29 mouse cellular contexts compared by ENCODE assay signal in genomic region chr11:4576090-4576732, GRCm38 (mm10). TPM values are rescaled to one million over a fixed set of nuclear protein-coding genes. Genes with fewer than 3 reads are reported as not detected.
DNase-seq lines count a peak whose midpoint lies in the region; ATAC-seq and TF ChIP-seq lines count a peak whose summit lies in the region.
"Not testable (repeated sequence)": the region's sequence is repeated elsewhere in the genome, so short reads cannot be mapped to it uniquely, and the experiment has no call there.
"Had no signal": no experiment of that assay in that cellular context is flagged by ENCODE, and none has a peak within 500 bp of the region (broad histone marks: within the 10 kb centered on the region; RNA-seq: fewer than 3 reads in every experiment).

No protein-coding gene starts in this region.

- H3K36me3 ChIP-seq in liver, embryonic 12.5 days; liver, embryonic 15.5 days (replicated peaks): not testable (repeated sequence)

- peak; percentile 61; the same call in 1 of the 2 replicates for ATAC-seq in erythroblast, adult 5-6 weeks (replicated peaks; ENCODE audit: low FRiP score, poor library complexity, severe bottlenecking)
- peak; percentile 92 for ATAC-seq in liver, embryonic 12.5 days
- ATAC-seq in liver, embryonic 15.5 days (ENCODE audit: insufficient read depth) = peak; percentile 89

- intact Hi-C loops in gastrocnemius, adult 2 months (cut with DNase I) = not testable (repeated sequence)

- H3K4me1 ChIP-seq in liver, embryonic 12.5 days = peaks cover 78% of the 10 kb centered on the region
- peaks cover 66% of the 10 kb centered on the region for H3K4me1 ChIP-seq in liver, embryonic 15.5 days (replicated peaks)

- H3K9me3 ChIP-seq in liver, embryonic 12.5 days (replicated peaks); liver, embryonic 15.5 days (replicated peaks): not testable (repeated sequence)

- WGBS in liver, embryonic 12.5 days (ENCODE audit: insufficient replicate concordance) = 19% methylated on average over 2 of the region's 2 CpGs
- WGBS in liver, embryonic 15.5 days (ENCODE audit: insufficient replicate concordance) = 23% methylated on average over 2 of the region's 2 CpGs

- peak overlapping the region; percentile 16; the same call in 1 of the 2 replicates for H3K27ac ChIP-seq in gastrocnemius, adult 2 months
- peak overlapping the region; percentile 96 for H3K27ac ChIP-seq in liver, embryonic 12.5 days
- peak overlapping the region; percentile 92 for H3K27ac ChIP-seq in liver, embryonic 15.5 days (replicated peaks)

- peak overlapping the region; percentile 56 for H3K4me2 ChIP-seq in liver, embryonic 12.5 days
- peak overlapping the region; percentile 43 for H3K4me2 ChIP-seq in liver, embryonic 15.5 days

- TF ChIP-seq CTCF in gastrocnemius, adult 2 months (IDR thresholded peaks at IDR 0.05) = not testable (repeated sequence)

- H3K9ac ChIP-seq in liver, embryonic 12.5 days = peak overlapping the region; percentile 46; the same call in 1 of the 2 replicates
- not testable (repeated sequence) for H3K9ac ChIP-seq in liver, embryonic 15.5 days

- not testable (repeated sequence) for H3K4me3 ChIP-seq in gastrocnemius, adult 2 months
- peak overlapping the region; percentile 24 for H3K4me3 ChIP-seq in liver, embryonic 12.5 days
- H3K4me3 ChIP-seq in liver, embryonic 15.5 days (replicated peaks) = peak overlapping the region; percentile 1

- peak; percentile 72 for DNase-seq in c-Kit-negative CD71-positive TER-119-positive erythroid progenitor cells, embryonic 14.5 days (ENCODE audit: low read depth, low spot score)
- DNase-seq in gastrocnemius, adult 2 months = not testable (repeated sequence)
- DNase-seq in spleen, adult 12 weeks (ENCODE audit: low spot score) = peak; percentile 27

- not testable (repeated sequence) for H3K27me3 ChIP-seq in liver, embryonic 12.5 days (replicated peaks); liver, embryonic 15.5 days

RNA-seq across cellular contexts. Expression of gene Mtmr3, which starts 18.5 kb away (rescaled TPM):
- total RNA-seq in erythroblast, adult 5-6 weeks (2015; ENCODE audit: low replicate concordance) = 203 and 214 TPM in 2 replicates
- 462 and 508 TPM in 2 replicates for total RNA-seq in erythroblast, adult 5-6 weeks (2017; ENCODE audit: low replicate concordance)
- total RNA-seq in gastrocnemius, adult 2 months (2021) = 10 to 100 TPM; 48.1 to 49.5 TPM
- 38.8 and 41.4 TPM in 2 replicates for polyA plus RNA-seq in liver, embryonic 12.5 days (2016; fragmentation: Nextera tagmentation; extraction: Ambion mirVana)
- polyA plus RNA-seq in liver, embryonic 15.5 days (2015; fragmentation: Nextera tagmentation; extraction: Ambion mirVana) = 32.5 and 36.6 TPM in 2 replicates

RNA-seq across cellular contexts. Expression of gene Gm11032, which starts 43.7 kb away (rescaled TPM):
- not detected in 2 replicates for total RNA-seq in erythroblast, adult 5-6 weeks (2015; ENCODE audit: low replicate concordance)
- not detected in 2 replicates for total RNA-seq in erythroblast, adult 5-6 weeks (2017; ENCODE audit: low replicate concordance)
- total RNA-seq in gastrocnemius, adult 2 months (2021) = not detected
- not detected in 2 replicates for polyA plus RNA-seq in liver, embryonic 12.5 days (2016; fragmentation: Nextera tagmentation; extraction: Ambion mirVana)
- not detected in 2 replicates for polyA plus RNA-seq in liver, embryonic 15.5 days (2015; fragmentation: Nextera tagmentation; extraction: Ambion mirVana)
- total RNA-seq: adrenal gland, adult 8-10 months; adrenal gland, postnatal 25 days; ES-E14; gastrocnemius, postnatal 10 days; gastrocnemius, postnatal 36 days; granulocyte monocyte progenitor cell, adult 5-6 weeks; heart, adult 2 months; heart, postnatal 14 days; heart, postnatal 4 days; hindbrain, postnatal 0 days had no signal
- polyA plus RNA-seq: activated CD4-positive, CD25-positive, alpha-beta regulatory T cell, adult 4 months; brain, embryonic 14.5 days; cortical plate, adult 2 months; embryonic facial prominence, embryonic 10.5 days; embryonic facial prominence, embryonic 13.5 days; forebrain, embryonic 12.5 days; forebrain, embryonic 15.5 days; heart, adult 2 months; heart, embryonic 10.5 days; heart, embryonic 13.5 days; heart, embryonic 16.5 days; hindbrain, embryonic 11.5 days; hindbrain, embryonic 14.5 days; hindbrain, postnatal 0 days; inflammation-experienced regulatory T-cells, adult 6 months had no signal

Comparison
In these comparisons a context has a peak if more than half of its experiments do, and no peak if none do; other contexts are left out.
1. H3K27ac ChIP-seq: peak in every context shown above with its lines; median percentile 96 in liver, embryonic 12.5 days; 92 in liver, embryonic 15.5 days; 16 in gastrocnemius, adult 2 months.
2. RNA of gene Mtmr3, which starts 18.5 kb away (total RNA-seq): 203 to 508 TPM in erythroblast, adult 5-6 weeks; 48.1 to 49.5 TPM in gastrocnemius, adult 2 months; every median in the first group is over 4 times any median in the second.
3. Peak in every context shown above with its lines, with median percentiles within 50 percentile points of each other: ATAC-seq.